Mouse (Mus musculus): Measurements from ENCODE around the gene Atp6v1g1. TPM values are rescaled to one million over a fixed set of nuclear protein-coding genes. Genes with fewer than 3 reads are reported as not detected.

Atp6v1g1 gene
- polyA plus RNA-seq, 2 experiments = 138 to 289 TPM

DNA sequence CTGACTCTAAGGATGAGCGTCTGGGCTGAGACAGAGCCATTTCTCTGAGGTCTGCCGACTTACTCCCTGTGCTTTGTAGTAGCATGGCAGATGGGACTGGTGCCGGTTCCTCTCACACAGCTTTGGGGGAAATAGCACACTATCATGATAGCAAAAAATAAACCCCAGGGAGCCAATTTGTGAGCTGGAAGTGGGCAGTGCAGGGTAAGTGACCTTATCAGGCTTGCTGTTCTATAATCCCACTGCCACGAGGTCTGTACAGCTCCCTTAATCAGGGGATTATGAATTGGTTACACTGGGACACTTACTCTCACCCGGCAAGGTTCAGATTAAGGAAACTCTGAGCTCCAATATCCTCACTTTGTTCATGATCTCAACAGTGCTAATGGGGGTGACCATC, 43.5 kb upstream of the Atp6v1g1 start:
- no peak for ATAC-seq (ENCODE audit: low FRiP score, low read depth)
- TF ChIP-seq POLR2A (IDR thresholded peaks at IDR 0.05; ENCODE audit: borderline replicate concordance, extremely low read depth, insufficient read depth, insufficient read length) = no peak
- 62% methylated on average over 5 of the region's 5 CpGs for WGBS

DNA sequence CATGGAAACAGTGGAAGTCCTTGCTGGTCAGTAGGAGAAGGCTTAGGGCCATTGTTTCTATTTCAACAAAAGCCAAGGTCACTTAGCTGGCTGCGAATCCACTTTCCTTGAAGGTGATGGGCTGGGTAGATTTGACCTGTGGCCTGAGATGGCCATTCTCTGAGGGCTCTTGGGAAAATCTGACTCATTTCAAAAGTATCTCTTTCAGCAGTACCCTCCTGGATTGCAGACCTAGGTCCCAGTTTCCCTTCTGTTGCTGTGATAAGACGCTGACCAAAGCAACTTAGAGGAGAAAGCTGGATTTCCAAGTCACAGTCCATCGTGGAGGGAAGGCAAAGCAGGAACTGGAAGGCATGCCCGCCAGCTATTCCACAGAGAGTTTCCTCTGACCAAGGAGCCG, 40.6 kb upstream of the Atp6v1g1 start:
- H3K27ac ChIP-seq (replicated peaks; ENCODE audit: low read depth, low read length) = no peak overlapping the region
- ATAC-seq (ENCODE audit: low FRiP score, low read depth) (no peak), DNase-seq (ENCODE audit: low spot score) (no peak)
- WGBS = 72% methylated on average over 5 of the region's 5 CpGs
- H3K36me3 ChIP-seq (ENCODE audit: control insufficient read depth, insufficient read depth, low read length) = no peaks in the 10 kb centered on the region
- no peak overlapping the region for H3K4me3 ChIP-seq (replicated peaks; ENCODE audit: low read length)
- H3K27me3 ChIP-seq (ENCODE audit: control insufficient read depth, insufficient read depth, low read length) = no peaks in the 10 kb centered on the region
- H3K4me2 ChIP-seq (replicated peaks; ENCODE audit: low read depth, low read length, severe bottlenecking) = no peak overlapping the region
- H3K9ac ChIP-seq (ENCODE audit: low read depth, low read length, severe bottlenecking) = no peak overlapping the region
- no peak for TF ChIP-seq POLR2A (IDR thresholded peaks at IDR 0.05; ENCODE audit: borderline replicate concordance, extremely low read depth, insufficient read depth, insufficient read length)
- H3K4me1 ChIP-seq (ENCODE audit: control insufficient read depth, insufficient read depth, low read length) = no peaks in the 10 kb centered on the region
- no peaks in the 10 kb centered on the region for H3K9me3 ChIP-seq (ENCODE audit: control insufficient read depth, low read length)

More for the DNA sequence above, 43.5 kb upstream of the Atp6v1g1 start:
- Histone ChIP-seq H3K27ac (replicated peaks; ENCODE audit: low read depth, low read length) (no peak overlapping the region), H3K27me3 (ENCODE audit: control insufficient read depth, insufficient read depth, low read length) (no peaks in the 10 kb centered on the region), H3K4me1 (ENCODE audit: control insufficient read depth, insufficient read depth, low read length) (peaks cover 5% of the 10 kb centered on the region; the same call in 1 of the 2 replicates), H3K4me3 (replicated peaks; ENCODE audit: low read length) (no peak overlapping the region), H3K9ac (ENCODE audit: low read depth, low read length, severe bottlenecking) (no peak overlapping the region), H3K4me2 (replicated peaks; ENCODE audit: low read depth, low read length, severe bottlenecking) (no peak overlapping the region), H3K36me3 (ENCODE audit: control insufficient read depth, insufficient read depth, low read length) (no peaks in the 10 kb centered on the region), H3K9me3 (ENCODE audit: control insufficient read depth, low read length) (no peaks in the 10 kb centered on the region)
- no peak for DNase-seq (ENCODE audit: low spot score)

DNA sequence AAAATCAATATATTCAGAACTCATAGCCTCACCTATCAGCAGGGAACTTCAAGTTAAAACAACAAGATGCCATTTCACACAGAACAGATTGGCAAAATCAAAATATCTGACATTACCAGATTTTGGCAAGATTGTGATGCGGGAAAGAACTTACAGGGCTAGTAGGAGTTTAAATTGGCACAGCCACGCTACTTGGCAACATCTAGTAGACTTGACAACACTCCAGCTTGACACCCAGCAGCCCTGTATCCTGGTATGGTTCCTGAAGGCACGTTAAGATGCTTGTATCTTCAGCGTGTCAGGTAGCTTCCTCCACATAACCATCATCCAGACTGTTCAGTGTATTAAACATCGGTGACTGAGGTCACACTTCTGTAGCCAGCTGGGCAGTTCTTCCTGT, 37.1 kb upstream of the Atp6v1g1 start:
- no peak overlapping the region for H3K27ac ChIP-seq (replicated peaks; ENCODE audit: low read depth, low read length)
- H3K27me3 ChIP-seq (ENCODE audit: control insufficient read depth, insufficient read depth, low read length) = no peaks in the 10 kb centered on the region
- H3K36me3 ChIP-seq (ENCODE audit: control insufficient read depth, insufficient read depth, low read length) = no peaks in the 10 kb centered on the region
- ATAC-seq (ENCODE audit: low FRiP score, low read depth) (no peak), DNase-seq (ENCODE audit: low spot score) (no peak)
- H3K9me3 ChIP-seq (ENCODE audit: control insufficient read depth, low read length) = no peaks in the 10 kb centered on the region
- H3K9ac ChIP-seq (ENCODE audit: low read depth, low read length, severe bottlenecking) = no peak overlapping the region
- WGBS = 79% methylated on average over 5 of the region's 5 CpGs
- H3K4me3 ChIP-seq (replicated peaks; ENCODE audit: low read length) = no peak overlapping the region
- no peaks in the 10 kb centered on the region for H3K4me1 ChIP-seq (ENCODE audit: control insufficient read depth, insufficient read depth, low read length)
- no peak overlapping the region for H3K4me2 ChIP-seq (replicated peaks; ENCODE audit: low read depth, low read length, severe bottlenecking)
- no peak for TF ChIP-seq POLR2A (IDR thresholded peaks at IDR 0.05; ENCODE audit: borderline replicate concordance, extremely low read depth, insufficient read depth, insufficient read length)

DNA sequence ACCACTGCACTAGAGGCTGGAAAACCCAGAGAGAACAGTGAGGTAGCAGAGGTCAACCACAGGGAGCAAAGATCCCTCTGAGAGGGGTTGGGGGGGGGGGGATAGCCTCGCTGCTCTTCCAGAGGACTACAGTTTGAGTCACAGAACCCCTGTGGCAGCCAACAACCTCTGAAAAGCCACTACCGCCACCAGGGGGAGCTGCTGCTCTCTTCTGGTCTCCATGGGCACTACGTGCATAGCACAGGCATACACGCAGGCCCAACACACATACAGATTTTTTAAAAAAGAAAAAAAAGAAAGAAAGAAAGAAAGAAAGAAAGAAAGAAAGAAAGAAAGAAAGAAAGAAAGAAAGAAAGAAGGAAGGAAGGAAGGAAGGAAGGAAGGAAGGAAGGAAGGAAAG, 36.3 kb upstream of the Atp6v1g1 start:
- no peak overlapping the region for H3K4me3 ChIP-seq (replicated peaks; ENCODE audit: low read length)
- TF ChIP-seq POLR2A (IDR thresholded peaks at IDR 0.05; ENCODE audit: borderline replicate concordance, extremely low read depth, insufficient read depth, insufficient read length) = no peak
- H3K27ac ChIP-seq (replicated peaks; ENCODE audit: low read depth, low read length) = no peak overlapping the region
- H3K9ac ChIP-seq (ENCODE audit: low read depth, low read length, severe bottlenecking) = no peak overlapping the region
- DNase-seq (ENCODE audit: low spot score) (peak; percentile 51), ATAC-seq (ENCODE audit: low FRiP score, low read depth) (no peak)
- H3K27me3 ChIP-seq (ENCODE audit: control insufficient read depth, insufficient read depth, low read length) = no peaks in the 10 kb centered on the region
- WGBS = 18% methylated on average over 4 of the region's 4 CpGs
- H3K4me1 ChIP-seq (ENCODE audit: control insufficient read depth, insufficient read depth, low read length) = no peaks in the 10 kb centered on the region
- no peaks in the 10 kb centered on the region for H3K36me3 ChIP-seq (ENCODE audit: control insufficient read depth, insufficient read depth, low read length)
- no peaks in the 10 kb centered on the region for H3K9me3 ChIP-seq (ENCODE audit: control insufficient read depth, low read length)
- H3K4me2 ChIP-seq (replicated peaks; ENCODE audit: low read depth, low read length, severe bottlenecking) = no peak overlapping the region

DNA sequence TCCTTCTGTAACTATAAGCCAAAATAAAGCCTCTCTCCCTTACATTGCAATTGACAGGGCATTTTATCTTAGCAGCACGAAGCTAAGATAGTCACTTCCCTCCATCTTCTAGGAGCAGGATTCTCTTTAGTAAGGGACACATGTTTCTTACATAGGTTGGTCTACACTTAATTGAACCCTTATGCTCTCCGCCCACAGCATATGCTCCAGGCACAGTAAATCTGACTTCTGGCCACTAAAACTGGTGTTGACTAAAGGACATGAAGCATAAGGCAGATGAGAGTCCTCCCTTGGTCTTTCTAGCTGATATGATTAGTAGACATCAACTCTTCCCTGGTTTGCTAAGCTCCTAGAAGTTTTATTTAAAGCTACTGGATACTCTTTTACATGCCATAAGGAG, 31.7 kb upstream of the Atp6v1g1 start:
- 47% methylated on average over 2 of the region's 2 CpGs for WGBS
- Histone ChIP-seq H3K27me3 (ENCODE audit: control insufficient read depth, insufficient read depth, low read length) (no peaks in the 10 kb centered on the region), H3K36me3 (ENCODE audit: control insufficient read depth, insufficient read depth, low read length) (no peaks in the 10 kb centered on the region), H3K4me3 (replicated peaks; ENCODE audit: low read length) (no peak overlapping the region), H3K9me3 (ENCODE audit: control insufficient read depth, low read length) (no peaks in the 10 kb centered on the region), H3K4me1 (ENCODE audit: control insufficient read depth, insufficient read depth, low read length) (peaks cover 6% of the 10 kb centered on the region; the same call in 1 of the 2 replicates), H3K9ac (ENCODE audit: low read depth, low read length, severe bottlenecking) (no peak overlapping the region), H3K4me2 (replicated peaks; ENCODE audit: low read depth, low read length, severe bottlenecking) (no peak overlapping the region), H3K27ac (replicated peaks; ENCODE audit: low read depth, low read length) (no peak overlapping the region)
- TF ChIP-seq POLR2A (IDR thresholded peaks at IDR 0.05; ENCODE audit: borderline replicate concordance, extremely low read depth, insufficient read depth, insufficient read length) = no peak
- ATAC-seq (ENCODE audit: low FRiP score, low read depth) (no peak), DNase-seq (ENCODE audit: low spot score) (no peak)

DNA sequence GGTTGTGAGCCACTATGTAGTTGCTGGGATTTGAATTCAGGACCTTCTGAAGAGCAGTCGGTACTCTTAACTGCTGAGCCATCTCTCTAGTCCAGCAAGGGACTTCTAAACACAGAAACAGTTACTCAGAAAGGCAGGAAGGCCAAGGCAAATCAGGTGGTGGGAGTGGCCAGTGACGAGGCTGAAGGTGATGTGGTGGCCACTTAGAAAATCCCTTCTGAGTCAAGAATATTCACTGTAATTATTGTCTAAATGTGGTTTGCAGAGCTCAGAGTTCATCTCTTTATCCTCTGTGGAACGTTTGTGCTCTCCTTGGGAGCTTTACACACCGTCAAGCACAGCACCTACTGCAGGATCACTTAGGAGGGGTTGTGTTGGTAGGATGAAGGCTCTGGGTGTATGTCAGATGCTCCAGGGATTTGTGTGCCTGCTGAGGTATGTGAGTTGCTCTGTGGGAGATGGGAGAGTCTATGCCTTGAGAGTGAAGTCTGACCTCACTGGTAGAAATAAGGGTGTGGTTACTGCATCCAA, 30.1 kb upstream of the Atp6v1g1 start:
- WGBS = 63% methylated on average over 4 of the region's 4 CpGs
- TF ChIP-seq POLR2A (IDR thresholded peaks at IDR 0.05; ENCODE audit: borderline replicate concordance, extremely low read depth, insufficient read depth, insufficient read length) = no peak
- Histone ChIP-seq H3K36me3 (ENCODE audit: control insufficient read depth, insufficient read depth, low read length) (no peaks in the 10 kb centered on the region), H3K9ac (ENCODE audit: low read depth, low read length, severe bottlenecking) (no peak overlapping the region), H3K27ac (replicated peaks; ENCODE audit: low read depth, low read length) (no peak overlapping the region), H3K27me3 (ENCODE audit: control insufficient read depth, insufficient read depth, low read length) (no peaks in the 10 kb centered on the region), H3K9me3 (ENCODE audit: control insufficient read depth, low read length) (no peaks in the 10 kb centered on the region), H3K4me3 (replicated peaks; ENCODE audit: low read length) (no peak overlapping the region), H3K4me1 (ENCODE audit: control insufficient read depth, insufficient read depth, low read length) (peaks cover 6% of the 10 kb centered on the region; the same call in 1 of the 2 replicates), H3K4me2 (replicated peaks; ENCODE audit: low read depth, low read length, severe bottlenecking) (no peak overlapping the region)
- no peak for ATAC-seq (ENCODE audit: low FRiP score, low read depth)
- DNase-seq (ENCODE audit: low spot score) = no peak

Data from limb, embryonic 14.5 days (tissue).